Mouse (Mus musculus) inflammation-experienced regulatory T-cells, adult 6 months (primary cell): Measurements from ENCODE around the gene Dnajc28. TPM values are rescaled to one million over a fixed set of nuclear protein-coding genes. Genes with fewer than 3 reads are reported as not detected.
"Not testable (repeated sequence)": the region's sequence is repeated elsewhere in the genome, so short reads cannot be mapped to it uniquely, and the experiment has no call there.

ENCODE experiments used
- ATAC-seq: one replicate; pipeline ENCODE4 v1.8.0; 2017
- polyA plus RNA-seq, 3 experiments: library from polyadenylated mRNA; unstranded; fragments of 100-300 nt; shearing (Covaris generic); gene quantifications; one replicate each; pipeline ENCODE4 v1.2.1; 2017

Gene Dnajc28
- under 1 TPM; 0.56 to 0.62 (median 0.62) TPM for polyA plus RNA-seq

DNA sequence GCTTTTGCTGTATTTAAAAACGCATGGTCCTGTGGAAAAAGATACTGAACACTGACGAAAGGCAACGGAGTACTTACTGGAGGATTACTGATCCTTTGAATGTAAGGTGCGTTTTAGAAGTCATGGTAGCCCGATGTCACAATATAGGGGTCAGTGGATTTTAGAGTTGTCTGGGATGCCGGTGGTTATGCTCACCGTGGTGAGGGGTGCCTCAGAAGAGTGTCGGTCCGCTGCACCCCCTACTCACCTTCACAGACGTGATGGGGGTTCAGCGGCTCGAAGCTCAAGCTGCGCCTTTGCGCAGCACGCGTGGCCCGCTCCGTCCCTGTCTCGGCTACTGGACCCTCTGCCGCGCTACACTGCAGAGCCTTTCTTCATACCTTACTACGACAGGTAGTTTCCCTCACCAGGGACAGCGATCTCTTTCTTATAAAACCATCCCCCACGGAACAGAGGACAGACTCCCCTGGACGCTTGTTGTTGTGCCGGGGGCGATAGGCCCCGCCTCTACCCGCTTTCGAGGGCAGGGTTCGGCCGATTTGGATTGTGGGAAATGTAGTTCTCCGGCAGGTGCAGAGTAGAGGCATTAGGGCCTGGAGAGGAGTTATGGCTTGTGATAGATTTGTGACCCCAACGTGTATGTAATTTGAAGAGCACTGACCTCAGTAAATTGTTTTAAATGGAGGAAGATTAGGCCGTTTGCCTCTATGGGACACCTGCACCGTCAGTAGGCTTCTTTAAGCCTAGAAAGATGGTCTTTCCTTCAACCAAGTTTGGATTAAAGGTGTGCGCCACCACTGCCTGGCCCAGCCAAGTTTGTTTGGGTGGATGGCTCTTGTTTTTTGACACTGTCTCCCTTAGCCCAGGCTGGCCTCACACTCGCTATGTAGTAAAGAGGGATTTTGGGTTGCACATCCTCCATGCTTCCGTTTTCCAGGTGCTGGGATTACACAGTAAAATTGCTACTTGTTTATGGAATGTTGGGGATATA is at the start of gene Dnajc28:
Gene Dnajc28, minus strand, starts transcription at position 516 of the 991 bp plus-strand sequence.
- peak; percentile 99 for ATAC-seq

DNA sequence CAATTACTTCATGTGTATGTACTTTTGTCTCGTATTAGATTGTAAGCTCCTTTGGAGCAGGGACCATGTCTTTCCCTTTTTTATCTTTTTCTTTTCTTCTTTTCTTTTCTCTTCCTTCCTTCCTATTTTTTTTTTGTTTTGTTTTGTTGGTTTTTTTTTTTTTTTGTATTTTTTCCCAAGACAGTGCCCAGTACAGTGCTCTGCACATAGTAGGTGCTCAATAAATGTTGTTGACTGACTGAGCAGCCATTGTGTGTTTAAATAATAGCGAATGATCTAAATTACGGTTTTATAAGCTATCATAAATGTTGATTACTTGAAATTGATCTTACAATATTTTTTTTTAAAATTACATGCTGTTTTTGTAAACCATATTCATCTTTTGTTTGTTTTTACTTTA is 45.0 kb upstream of the Dnajc28 start:
- no peak for ATAC-seq

DNA sequence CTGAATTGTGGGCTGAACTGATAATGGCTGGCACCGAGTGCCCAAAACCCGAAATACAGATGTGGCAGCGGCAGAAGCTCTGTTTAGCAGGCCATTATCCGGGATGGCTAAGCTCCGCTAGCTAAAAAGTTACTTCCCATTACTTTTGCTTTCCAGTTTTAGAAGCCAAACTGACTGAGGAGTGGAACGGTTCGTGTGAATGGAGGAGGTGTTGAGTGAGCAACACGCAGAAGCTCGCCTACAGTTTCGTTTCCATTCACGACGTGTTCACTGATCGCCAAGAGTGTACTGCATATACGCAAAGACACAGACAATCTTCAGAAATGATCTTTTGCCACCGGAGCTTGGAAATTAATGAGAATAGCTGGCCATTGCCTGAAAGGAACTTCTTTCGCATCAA is 43.5 kb upstream of the Dnajc28 start:
- ATAC-seq: no peak

DNA sequence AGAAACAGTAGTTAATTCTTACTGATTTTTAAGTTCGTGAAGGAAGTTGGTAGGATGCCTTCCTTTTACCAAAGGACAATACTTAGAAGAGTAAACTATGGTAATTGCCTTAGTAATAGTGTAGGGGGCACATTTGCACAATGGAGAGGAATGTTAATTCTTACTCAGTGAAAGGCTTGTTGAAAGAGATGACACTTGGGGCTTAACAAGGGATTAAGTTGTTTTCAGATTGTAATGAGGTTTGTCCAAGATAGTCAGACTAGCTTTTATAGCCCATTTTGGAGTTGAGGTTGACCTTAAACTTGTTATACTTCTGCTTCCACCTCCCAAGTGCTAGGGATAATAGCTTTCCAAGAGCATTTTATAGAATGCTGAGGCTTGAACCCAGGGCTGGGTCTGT is 42.6 kb upstream of the Dnajc28 start:
- ATAC-seq: no peak

DNA sequence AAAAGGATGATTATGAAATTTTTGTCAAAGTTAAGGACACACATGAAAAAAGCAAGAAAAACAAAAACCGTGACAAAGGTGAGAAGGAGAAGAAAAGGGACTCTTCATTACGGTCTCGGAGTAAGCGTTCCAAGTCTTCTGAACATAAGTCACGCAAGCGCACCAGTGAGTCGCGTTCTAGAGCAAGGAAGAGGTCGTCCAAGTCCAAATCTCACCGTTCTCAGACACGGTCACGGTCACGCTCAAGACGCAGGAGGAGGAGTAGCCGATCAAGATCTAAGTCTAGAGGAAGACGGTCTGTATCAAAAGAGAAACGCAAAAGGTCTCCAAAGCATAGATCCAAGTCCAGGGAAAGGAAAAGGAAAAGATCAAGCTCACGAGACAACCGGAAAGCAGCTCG is 41.0 kb upstream of the Dnajc28 start:
- ATAC-seq: no peak

DNA sequence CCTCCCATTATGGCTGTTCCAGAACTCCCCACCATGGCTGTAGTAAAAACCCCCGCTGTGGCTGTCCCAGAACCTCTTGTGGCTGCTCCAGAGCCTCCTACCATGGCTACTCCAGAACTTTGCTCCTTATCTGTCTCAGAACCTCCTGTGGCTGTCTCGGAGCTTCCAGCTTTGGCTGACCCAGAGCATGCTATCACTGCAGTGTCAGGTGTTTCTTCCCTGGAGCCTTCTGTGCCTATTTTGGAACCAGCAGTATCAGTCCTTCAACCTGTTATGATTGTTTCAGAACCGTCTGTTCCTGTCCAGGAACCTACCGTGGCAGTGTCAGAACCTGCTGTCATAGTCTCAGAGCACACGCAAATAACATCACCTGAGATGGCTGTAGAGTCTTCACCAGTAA is 39.6 kb upstream of the Dnajc28 start:
- no peak for ATAC-seq

DNA sequence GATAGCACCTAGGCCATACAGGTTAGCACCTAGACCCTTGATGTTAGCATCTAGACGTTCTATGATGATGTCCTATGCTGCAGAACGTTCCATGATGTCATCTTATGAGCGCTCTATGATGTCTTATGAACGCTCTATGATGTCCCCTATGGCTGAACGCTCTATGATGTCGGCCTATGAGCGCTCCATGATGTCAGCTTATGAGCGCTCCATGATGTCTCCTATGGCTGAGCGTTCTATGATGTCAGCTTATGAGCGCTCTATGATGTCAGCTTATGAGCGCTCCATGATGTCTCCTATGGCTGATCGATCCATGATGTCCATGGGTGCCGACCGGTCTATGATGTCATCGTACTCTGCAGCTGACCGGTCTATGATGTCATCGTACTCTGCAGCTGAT is 38.5 kb upstream of the Dnajc28 start:
- ATAC-seq: no peak

GRCm38 (mm10) chr16:91655285-91655684 is 36.5 kb upstream of the Dnajc28 start:
- ATAC-seq: no peak

GRCm38 (mm10) chr16:91652191-91652590 is 33.4 kb upstream of the Dnajc28 start:
- no peak for ATAC-seq

- ATAC-seq: no peak
Measured at GRCm38 (mm10) chr16:91649781-91650180, 31.0 kb upstream of the Dnajc28 start.

DNA sequence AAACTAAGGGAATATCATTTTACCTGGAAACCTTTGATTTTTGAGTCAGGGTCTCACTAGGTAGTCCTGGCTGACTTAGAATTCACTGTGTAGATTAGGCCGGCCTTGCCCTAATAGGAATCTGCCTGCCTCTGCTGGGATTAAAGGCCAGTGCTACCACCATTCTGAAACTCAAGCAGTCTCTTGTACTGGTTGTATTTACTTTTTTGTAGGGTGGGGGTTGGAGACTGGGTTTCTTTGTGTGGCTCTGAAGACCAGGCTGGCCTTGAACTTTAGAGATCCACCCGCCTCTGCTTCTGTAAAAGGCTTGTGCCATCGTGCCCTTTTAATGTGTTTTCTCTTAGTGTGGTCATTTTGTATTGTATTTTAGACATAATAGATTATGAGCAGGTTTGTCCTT is 30.4 kb upstream of the Dnajc28 start:
- ATAC-seq: no peak

DNA sequence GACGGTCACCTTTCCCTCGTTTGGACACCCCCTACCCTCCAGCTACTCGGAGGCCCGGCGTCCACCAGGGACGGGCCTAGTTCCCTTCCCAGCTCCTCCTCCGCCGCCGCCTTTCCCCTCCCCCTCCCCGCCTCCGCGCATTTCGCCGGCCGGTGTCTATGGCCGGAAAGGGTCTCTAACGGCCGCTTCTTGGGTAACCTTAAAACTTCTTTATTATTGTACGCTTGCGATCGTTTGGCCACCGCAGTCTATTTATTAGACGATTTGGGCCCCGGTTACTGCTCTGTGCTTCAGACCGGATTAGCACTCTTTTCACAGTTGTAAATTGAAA is 29.4 kb upstream of the Dnajc28 start:
- ATAC-seq: no peak

GRCm38 (mm10) chr16:91647461-91648219 is 28.8 kb upstream of the Dnajc28 start, which contains the start of gene Son:
TSS of gene Son (plus strand) at chr16:91647506.
- ATAC-seq: peak; percentile 86

- ATAC-seq: peak; percentile 74
Measured at GRCm38 (mm10) chr16:91646681-91647419, 28.0 kb upstream of the Dnajc28 start, which contains the start of gene Gart. TSS of gene Gart (minus strand) at chr16:91646952.

GRCm38 (mm10) chr16:91645995-91646602 is 27.3 kb upstream of the Dnajc28 start:
- ATAC-seq: peak; percentile 32

GRCm38 (mm10) chr16:91645420-91645819 is 26.6 kb upstream of the Dnajc28 start:
- not testable (repeated sequence) for ATAC-seq

GRCm38 (mm10) chr16:91644901-91645300 is 26.1 kb upstream of the Dnajc28 start:
- ATAC-seq: no peak

DNA sequence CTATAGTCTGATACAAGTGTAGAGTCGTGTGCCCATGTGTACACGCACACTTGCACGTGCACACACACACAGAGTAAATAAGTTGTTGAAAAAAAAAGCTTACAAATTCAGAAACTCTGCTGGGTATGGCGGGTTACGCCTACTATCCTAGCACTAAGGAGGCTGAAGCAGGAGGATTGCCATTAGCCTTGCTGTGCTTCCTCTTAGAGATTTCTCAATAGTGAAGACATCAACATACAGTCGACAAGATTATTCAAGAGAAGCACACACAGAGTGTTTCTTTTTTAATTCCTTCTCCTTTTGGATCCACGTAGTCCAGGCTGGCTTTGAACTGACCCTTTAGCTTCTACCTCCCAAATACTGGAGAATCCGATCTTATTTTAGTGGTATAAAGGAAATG is 21.3 kb upstream of the Dnajc28 start:
- ATAC-seq: no peak

DNA sequence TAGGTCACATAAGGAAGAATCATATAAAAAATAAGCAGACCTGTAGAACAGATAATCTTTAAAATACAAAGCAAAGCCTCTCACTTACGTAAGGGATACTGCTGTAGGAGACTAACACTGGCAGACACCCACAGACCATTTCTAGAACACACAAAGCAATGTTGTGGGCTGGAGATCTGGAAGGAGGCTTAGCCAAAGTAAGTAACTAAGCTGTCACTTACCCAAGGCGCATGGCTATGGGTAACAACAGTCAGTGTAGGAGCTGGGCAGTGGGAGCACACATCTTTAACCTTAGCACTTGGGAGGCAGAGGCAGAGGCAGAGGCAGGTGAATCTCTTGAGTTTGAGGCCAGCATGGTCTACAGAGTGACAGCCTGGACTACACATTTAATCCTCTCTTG is 20.8 kb upstream of the Dnajc28 start:
- ATAC-seq: no peak

DNA sequence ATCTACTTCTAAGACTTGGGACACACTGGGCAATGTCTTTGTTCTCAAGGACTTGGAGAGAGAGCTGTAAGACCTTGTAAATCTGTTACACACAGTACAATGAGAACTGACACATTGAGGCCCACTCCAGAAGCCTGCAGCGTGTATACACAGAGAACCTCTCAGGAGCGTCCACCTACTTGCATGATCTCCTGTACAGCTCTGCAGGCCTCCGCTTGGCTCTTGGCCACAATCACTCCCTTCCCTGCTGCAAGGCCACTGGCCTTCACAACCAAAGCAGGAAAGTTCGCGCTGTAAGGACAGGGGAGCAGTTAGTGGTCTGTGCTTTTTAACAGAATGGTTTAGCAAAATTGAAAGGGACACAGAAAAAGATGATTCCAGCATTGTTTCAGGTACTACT is 20.3 kb upstream of the Dnajc28 start:
- ATAC-seq: no peak

DNA sequence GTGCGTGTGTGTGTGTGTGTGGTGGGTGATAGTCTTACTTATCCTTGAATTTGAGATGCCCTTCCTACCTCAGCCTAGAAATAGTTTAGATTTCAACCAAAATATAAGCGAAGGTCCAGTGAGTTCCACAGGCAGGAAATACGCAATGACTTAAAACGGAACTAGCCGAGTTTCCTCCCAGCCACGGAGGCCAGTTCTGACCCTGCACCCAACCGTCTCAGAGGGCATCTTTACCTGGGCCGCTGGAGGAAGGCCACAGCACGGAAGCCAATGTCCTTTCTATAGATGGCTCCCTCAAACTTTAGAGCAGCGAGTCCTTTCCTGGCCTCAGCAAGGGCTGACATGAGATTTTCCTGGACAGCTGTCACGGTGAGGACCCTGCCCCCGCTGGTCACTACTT is 14.8 kb upstream of the Dnajc28 start:
- ATAC-seq: no peak

DNA sequence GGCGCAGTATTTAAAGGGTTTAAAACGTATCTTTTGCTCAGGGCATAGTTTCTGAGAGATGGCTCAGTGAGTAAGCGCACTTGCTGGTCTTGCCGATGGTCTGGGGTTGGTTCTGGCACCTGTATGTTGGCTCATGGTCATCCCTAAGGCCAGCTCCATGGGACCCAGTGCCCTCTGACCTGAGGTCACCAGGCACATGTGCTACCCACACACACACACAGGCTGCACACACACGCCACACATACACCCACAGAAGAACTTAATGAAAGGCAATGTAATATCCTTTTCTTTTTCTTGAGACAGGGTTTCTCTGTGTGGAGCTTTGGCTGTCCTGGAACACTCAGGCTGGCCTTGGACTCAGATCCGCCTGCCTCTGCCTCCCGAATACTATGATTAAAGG is 14.1 kb upstream of the Dnajc28 start:
- no peak for ATAC-seq
